Mouse (Mus musculus) myocyte (in vitro differentiated cells): ENCODE results near the gene Rpgrip1. TPM values are rescaled to one million over a fixed set of nuclear protein-coding genes. Genes with fewer than 3 reads are reported as not detected.

Experiments used
- H3K27me3 ChIP-seq: one replicate; pipeline ENCODE4 v1.6.1; 2011; ENCODE audit not compliant: control insufficient read depth, insufficient read depth, insufficient read length
- H3K36me3 ChIP-seq: one replicate; pipeline ENCODE4 v1.6.1; 2011; ENCODE audit not compliant: control insufficient read depth, insufficient read depth
- H3K4me2 ChIP-seq: one replicate; pipeline ENCODE4 v1.6.1; 2011; ENCODE audit warnings: low read depth, control low read depth
- H3K4me3 ChIP-seq: one replicate; pipeline ENCODE4 v1.5.1; 2011; ENCODE audit warnings: mild to moderate bottlenecking, control low read depth, moderate library complexity
- H3K79me2 ChIP-seq: one replicate; pipeline ENCODE4 v1.6.1; 2011; ENCODE audit not compliant: control insufficient read depth, insufficient read depth
- H3ac ChIP-seq: one replicate; pipeline ENCODE4 v1.6.1; 2011; ENCODE audit not compliant: control insufficient read depth, insufficient read length
- CEBPB ChIP-seq: IDR thresholded peaks from 2 replicates; pipeline ENCODE4 v1.6.1; 2011; ENCODE audit warnings: mild to moderate bottlenecking, moderate library complexity; ENCODE audit not compliant: poor library complexity, insufficient read depth, severe bottlenecking
- E2F4 ChIP-seq: IDR thresholded peaks from one replicate; pipeline ENCODE4 v1.6.1; 2011; ENCODE audit warnings: mild to moderate bottlenecking, control low read depth, moderate library complexity; ENCODE audit not compliant: insufficient read depth
- MAX ChIP-seq: IDR thresholded peaks from one replicate; pipeline ENCODE4 v1.6.1; 2011; ENCODE audit warnings: low read depth, mild to moderate bottlenecking, control low read depth
- MYOD1 ChIP-seq, 3 experiments: IDR thresholded peaks; one replicate each; pipeline ENCODE4 v1.6.1; 2011; ENCODE audit warnings: control low read depth in 2 of 3, low read depth in 2 of 3, mild to moderate bottlenecking in 2 of 3, moderate library complexity in 1 of 3; ENCODE audit not compliant: insufficient read length in 2 of 3, control insufficient read depth in 1 of 3
- MYOG ChIP-seq, 3 experiments: IDR thresholded peaks; one replicate each; pipeline ENCODE4 v1.6.1; 2011; ENCODE audit warnings: control low read depth in 2 of 3, low read depth in 2 of 3, mild to moderate bottlenecking in 2 of 3; ENCODE audit not compliant: insufficient read length in 2 of 3, control insufficient read depth in 1 of 3, insufficient read depth in 1 of 3
- POLR2A ChIP-seq: IDR thresholded peaks from one replicate; pipeline ENCODE4 v1.6.1; 2011; ENCODE audit warnings: low read depth, mild to moderate bottlenecking, control low read depth, moderate library complexity; ENCODE audit not compliant: insufficient read length
- POLR2AphosphoS2 ChIP-seq: IDR thresholded peaks from one replicate; pipeline ENCODE4 v1.6.1; 2011; ENCODE audit warnings: low read depth, control low read depth; ENCODE audit not compliant: insufficient read length
- REST ChIP-seq: IDR thresholded peaks from one replicate; pipeline ENCODE4 v1.6.1; 2011; ENCODE audit warnings: mild to moderate bottlenecking, control low read depth, moderate library complexity; ENCODE audit not compliant: insufficient read depth, insufficient read length
- SRF ChIP-seq: IDR thresholded peaks from one replicate; pipeline ENCODE4 v1.6.1; 2011; ENCODE audit warnings: low read depth; ENCODE audit not compliant: control insufficient read depth, insufficient read length
- TCF12 ChIP-seq: IDR thresholded peaks from one replicate; pipeline ENCODE4 v1.6.1; 2011; ENCODE audit warnings: mild to moderate bottlenecking, control low read depth; ENCODE audit not compliant: poor library complexity, insufficient read depth, severe bottlenecking
- TCF3 ChIP-seq: IDR thresholded peaks from one replicate; pipeline ENCODE4 v1.6.1; 2011; ENCODE audit warnings: low read depth, control low read depth; ENCODE audit not compliant: insufficient read length
- USF1 ChIP-seq: IDR thresholded peaks from one replicate; pipeline ENCODE4 v1.6.1; 2011; ENCODE audit warnings: low read depth, mild to moderate bottlenecking, control low read depth, moderate library complexity
- polyA plus RNA-seq: library from polyadenylated mRNA; unstranded; fragments of >200 nt; fragmentation: generic; extraction: Trizol; gene quantifications from one replicate; pipeline ENCODE4 v1.2.1, GENCODE M21; 2012; ENCODE audit warnings: missing spikeins

Rpgrip1 gene
- polyA plus RNA-seq, 1 experiment = 0.47 TPM

GRCm38 (mm10) chr14:52118456-52118822 is 7.9 kb downstream of the Rpgrip1 start:
- Histone ChIP-seq H3ac (no peak overlapping the region), H3K79me2 (no peaks in the 10 kb centered on the region), H3K4me3 (no peak overlapping the region), H3K4me2 (no peak overlapping the region), H3K27me3 (peaks cover 11% of the 10 kb centered on the region), H3K36me3 (no peaks in the 10 kb centered on the region)
- TF ChIP-seq POLR2AphosphoS2 (no peak), MYOG (IDR thresholded peaks at IDR 0.05; ENCODE audit: control insufficient read depth in 1 of 3, insufficient read depth in 1 of 3, insufficient read length in 2 of 3, low read depth in 2 of 3) (no peak), MAX (no peak), E2F4 (no peak), TCF3 (no peak), USF1 (no peak), MYOD1 (IDR thresholded peaks at IDR 0.05; ENCODE audit: control insufficient read depth in 1 of 3, insufficient read length in 2 of 3, low read depth in 2 of 3) (no peak), POLR2A (no peak), CEBPB (no peak), REST (no peak)

GRCm38 (mm10) chr14:52118823-52119608 is 8.5 kb downstream of the Rpgrip1 start:
- Histone ChIP-seq H3ac (no peak overlapping the region), H3K79me2 (no peaks in the 10 kb centered on the region), H3K36me3 (no peaks in the 10 kb centered on the region), H3K27me3 (peaks cover 10% of the 10 kb centered on the region), H3K4me3 (no peak overlapping the region), H3K4me2 (no peak overlapping the region)
- TF ChIP-seq POLR2A (no peak), MYOG (IDR thresholded peaks at IDR 0.05; ENCODE audit: control insufficient read depth in 1 of 3, insufficient read depth in 1 of 3, insufficient read length in 2 of 3, low read depth in 2 of 3) (no peak), TCF3 (no peak), USF1 (no peak)

GRCm38 (mm10) chr14:52120169-52120568 is 9.7 kb downstream of the Rpgrip1 start:
- TF ChIP-seq MYOG (IDR thresholded peaks at IDR 0.05; ENCODE audit: control insufficient read depth in 1 of 3, insufficient read depth in 1 of 3, insufficient read length in 2 of 3, low read depth in 2 of 3) = no peak
- TF ChIP-seq E2F4 = no peak
- TF ChIP-seq TCF3 = no peak
- TF ChIP-seq USF1 = no peak
- no peak for TF ChIP-seq CEBPB
- no peak for TF ChIP-seq REST
- TF ChIP-seq POLR2AphosphoS2 = no peak
- no peak for TF ChIP-seq POLR2A
- no peak for TF ChIP-seq MYOD1 (IDR thresholded peaks at IDR 0.05; ENCODE audit: control insufficient read depth in 1 of 3, insufficient read length in 2 of 3, low read depth in 2 of 3)
- TF ChIP-seq SRF = no peak
- no peak for TF ChIP-seq TCF12
- TF ChIP-seq MAX = no peak
- Histone ChIP-seq H3K4me3 (no peak overlapping the region), H3ac (no peak overlapping the region), H3K4me2 (no peak overlapping the region), H3K27me3 (peaks cover 10% of the 10 kb centered on the region), H3K36me3 (no peaks in the 10 kb centered on the region), H3K79me2 (no peaks in the 10 kb centered on the region)

- peaks cover 6% of the 10 kb centered on the region for H3K27me3 ChIP-seq
- no peaks in the 10 kb centered on the region for H3K36me3 ChIP-seq
- TF ChIP-seq POLR2A (no peak), MYOG (IDR thresholded peaks at IDR 0.05; ENCODE audit: control insufficient read depth in 1 of 3, insufficient read depth in 1 of 3, insufficient read length in 2 of 3, low read depth in 2 of 3) (no peak), TCF3 (no peak), USF1 (no peak), MYOD1 (IDR thresholded peaks at IDR 0.05; ENCODE audit: control insufficient read depth in 1 of 3, insufficient read length in 2 of 3, low read depth in 2 of 3) (no peak), CEBPB (no peak), MAX (no peak), TCF12 (no peak), SRF (no peak), POLR2AphosphoS2 (no peak), E2F4 (no peak), REST (no peak)
- H3K79me2 ChIP-seq = no peaks in the 10 kb centered on the region
- H3ac ChIP-seq = no peak overlapping the region
- no peak overlapping the region for H3K4me3 ChIP-seq
- no peak overlapping the region for H3K4me2 ChIP-seq
These were observed 13.4 kb downstream of the Rpgrip1 start for GRCm38 (mm10) chr14:52123918-52124317.

- TF ChIP-seq SRF (no peak), MYOD1 (IDR thresholded peaks at IDR 0.05; ENCODE audit: control insufficient read depth in 1 of 3, insufficient read length in 2 of 3, low read depth in 2 of 3) (no peak), CEBPB (no peak), E2F4 (no peak), MAX (no peak), POLR2AphosphoS2 (no peak), REST (no peak), TCF3 (no peak), POLR2A (no peak), USF1 (no peak), TCF12 (no peak), MYOG (IDR thresholded peaks at IDR 0.05; ENCODE audit: control insufficient read depth in 1 of 3, insufficient read depth in 1 of 3, insufficient read length in 2 of 3, low read depth in 2 of 3) (no peak)
- no peak overlapping the region for H3K4me3 ChIP-seq
- H3ac ChIP-seq = no peak overlapping the region
These were observed 14.1 kb downstream of the Rpgrip1 start for GRCm38 (mm10) chr14:52124636-52125035.

More at GRCm38 (mm10) chr14:52124636-52125035, 14.1 kb downstream of the Rpgrip1 start:
- no peaks in the 10 kb centered on the region for H3K36me3 ChIP-seq
- H3K79me2 ChIP-seq = no peaks in the 10 kb centered on the region
- H3K4me2 ChIP-seq = no peak overlapping the region
- H3K27me3 ChIP-seq = no peaks in the 10 kb centered on the region
